Mouse (Mus musculus) lung, adult 2 months (tissue): Measurements from ENCODE around the gene Olfr1199. TPM values are rescaled to one million over a fixed set of nuclear protein-coding genes. Genes with fewer than 3 reads are reported as not detected.

ENCODE experiments used
- DNase-seq: peaks from one replicate; pipeline ENCODE4 v3.0.0; 2022
- H3K4me1 ChIP-seq: fragments of 200-500 bp; 2 replicates; pipeline ENCODE4 v1.6.1; 2011; ENCODE audit warnings: low read length; ENCODE audit not compliant: control insufficient read depth, insufficient read depth
- H3K4me3 ChIP-seq: fragments of 200-500 bp; replicated peaks from 2 replicates; pipeline ENCODE3; 2011; ENCODE audit warnings: low read depth, mild to moderate bottlenecking, control low read depth, low read length; ENCODE audit errors: extremely low read depth
- CTCF ChIP-seq: fragments of 200-500 bp; IDR thresholded peaks from 2 replicates; pipeline ENCODE4 v1.5.1; 2011; ENCODE audit warnings: mild to moderate bottlenecking, low read length, control low read depth; ENCODE audit not compliant: insufficient read depth
- POLR2A ChIP-seq: fragments of 200-500 bp; IDR thresholded peaks from 2 replicates; pipeline ENCODE4 v1.6.1; 2011; ENCODE audit warnings: low read depth, mild to moderate bottlenecking, control low read depth, low read length, borderline replicate concordance; ENCODE audit errors: extremely low read depth
- WGBS: fragments of 180-500 bp; shearing (Covaris S2); methylation state at CpG from one replicate; pipeline ENCODE4 v1.1.7; 2018; 5-methylcytosine and 5-hydroxymethylcytosine counted together
- polyA plus RNA-seq: library from polyadenylated mRNA; depleted of rRNA; stranded (reverse); fragments of >200 nt; gene quantifications from 2 replicates; pipeline ENCODE4 v1.2.3, GENCODE M21; 2012; rRNA removed

Olfr1199 gene
- not detected in 2 replicates for polyA plus RNA-seq

- 77% methylated on average over 2 of the region's 2 CpGs for WGBS
- Histone ChIP-seq H3K4me3 (no peak within 1 kb of the TSS), H3K4me1 (no peaks in the 10 kb centered on the region)
- DNase-seq = no peak
- TF ChIP-seq POLR2A (no peak), CTCF (no peak)
These were observed at the start of gene Olfr1199 for GRCm38 (mm10) chr2:88760369-88760768. TSS of gene Olfr1199 (minus strand) at chr2:88760469.

- WGBS = 63% methylated on average over 6 of the region's 6 CpGs
- no peak for DNase-seq
- no peak within 1 kb of the TSS for H3K4me3 ChIP-seq
- no peaks in the 10 kb centered on the region for H3K4me1 ChIP-seq
- TF ChIP-seq CTCF = no peak
- TF ChIP-seq POLR2A = no peak
These were observed 32.5 kb upstream of the Olfr1199 start, which contains the start of gene Olfr1201 for GRCm38 (mm10) chr2:88792736-88793135. TSS of gene Olfr1201 (plus strand) at chr2:88793036.

- Histone ChIP-seq H3K4me3 (no peak within 1 kb of the TSS), H3K4me1 (no peaks in the 10 kb centered on the region)
- TF ChIP-seq POLR2A (no peak), CTCF (no peak)
- WGBS = 68% methylated on average over 2 of the region's 2 CpGs
- DNase-seq = no peak
These were observed 10.1 kb upstream of the Olfr1199 start, which contains the start of gene Olfr1200 for GRCm38 (mm10) chr2:88770388-88770787. TSS of gene Olfr1200 (minus strand) at chr2:88770488.

GRCm38 (mm10) chr2:88751270-88751669 lies 9.0 kb downstream of the Olfr1199 start, which contains the start of gene Olfr1198:
TSS of gene Olfr1198 (minus strand) at chr2:88751370.
- no peak for DNase-seq
- TF ChIP-seq CTCF = no peak
- no peak for TF ChIP-seq POLR2A
- H3K4me3 ChIP-seq = no peak within 1 kb of the TSS
- WGBS = 80% methylated on average over 2 of the region's 2 CpGs
- H3K4me1 ChIP-seq = no peaks in the 10 kb centered on the region

- WGBS = 66% methylated on average over 3 of the region's 3 CpGs
- H3K4me1 ChIP-seq = no peaks in the 10 kb centered on the region
- no peak for DNase-seq
- TF ChIP-seq CTCF (no peak), POLR2A (no peak)
- H3K4me3 ChIP-seq = no peak overlapping the region
These were observed 16.9 kb downstream of the Olfr1199 start for GRCm38 (mm10) chr2:88743379-88743778.

- no peak for DNase-seq
- H3K4me1 ChIP-seq = no peaks in the 10 kb centered on the region
- TF ChIP-seq POLR2A = no peak
- no peak for TF ChIP-seq CTCF
- 76% methylated on average over 1 of the region's 1 CpGs for WGBS
- H3K4me3 ChIP-seq = no peak within 1 kb of the TSS
These were observed 28.0 kb downstream of the Olfr1199 start, which contains the start of gene Olfr1197 for GRCm38 (mm10) chr2:88732266-88732665. TSS of gene Olfr1197 (minus strand) at chr2:88732366.

GRCm38 (mm10) chr2:88704497-88704896 lies 55.8 kb downstream of the Olfr1199 start, which contains the start of gene Olfr1196:
TSS of gene Olfr1196 (minus strand) at chr2:88704597.
- DNase-seq = no peak
- Histone ChIP-seq H3K4me1 (no peaks in the 10 kb centered on the region), H3K4me3 (no peak within 1 kb of the TSS)
- TF ChIP-seq CTCF (no peak), POLR2A (no peak)
- 80% methylated on average over 2 of the region's 2 CpGs for WGBS

Other genes starting within 250 kb of the Olfr1199 start
- gene Olfr1186, start 241.9 kb downstream of the Olfr1199 start, polyA plus RNA-seq = not detected in 2 replicates
- not detected in 2 replicates for gene Olfr1188, start 203.5 kb downstream of the Olfr1199 start, polyA plus RNA-seq
- gene Olfr1189, start 174.0 kb downstream of the Olfr1199 start, polyA plus RNA-seq = not detected in 2 replicates
- gene Olfr1191-ps1, start 119.9 kb downstream of the Olfr1199 start, polyA plus RNA-seq = not detected in 2 replicates
- gene Olfr1192-ps1, start 112.0 kb downstream of the Olfr1199 start, polyA plus RNA-seq = not detected in 2 replicates
- not detected in 2 replicates for gene Olfr1193, start 84.8 kb downstream of the Olfr1199 start, polyA plus RNA-seq
- gene Olfr1195, start 71.3 kb downstream of the Olfr1199 start, polyA plus RNA-seq = not detected in 2 replicates
- gene Olfr1196, start 55.9 kb downstream of the Olfr1199 start, polyA plus RNA-seq = not detected in 2 replicates
- gene Olfr1197, start 28.1 kb downstream of the Olfr1199 start, polyA plus RNA-seq = not detected in 2 replicates
- not detected in 2 replicates for gene Olfr1198, start 9.1 kb downstream of the Olfr1199 start, polyA plus RNA-seq
- not detected in 2 replicates for gene Olfr1200, start 10.0 kb upstream of the Olfr1199 start, polyA plus RNA-seq
- gene Olfr1201, start 32.6 kb upstream of the Olfr1199 start, polyA plus RNA-seq = not detected in 2 replicates
- not detected in 2 replicates for gene Olfr1202, start 54.0 kb upstream of the Olfr1199 start, polyA plus RNA-seq
- gene Olfr1205, start 69.3 kb upstream of the Olfr1199 start, polyA plus RNA-seq = not detected in 2 replicates
- not detected in 2 replicates for gene Olfr1204, start 88.8 kb upstream of the Olfr1199 start, polyA plus RNA-seq
- gene Olfr1206, start 102.8 kb upstream of the Olfr1199 start, polyA plus RNA-seq = not detected in 2 replicates
- gene Olfr1208, start 141.8 kb upstream of the Olfr1199 start, polyA plus RNA-seq = not detected in 2 replicates
- gene Olfr1209, start 154.7 kb upstream of the Olfr1199 start, polyA plus RNA-seq = not detected in 2 replicates
- gene Olfr1211, start 177.6 kb upstream of the Olfr1199 start, polyA plus RNA-seq = not detected in 2 replicates
- not detected in 2 replicates for gene Olfr1212, start 193.5 kb upstream of the Olfr1199 start, polyA plus RNA-seq
- not detected in 2 replicates for gene Gm13762, start 219.8 kb upstream of the Olfr1199 start, polyA plus RNA-seq
- gene Olfr1214, start 232.2 kb upstream of the Olfr1199 start, polyA plus RNA-seq = not detected in 2 replicates
- not detected in 2 replicates for gene Olfr1215, start 246.5 kb upstream of the Olfr1199 start, polyA plus RNA-seq